Mouse (Mus musculus) forebrain, embryonic 10.5 days (tissue): ENCODE results near the gene Srpx2. TPM values are rescaled to one million over a fixed set of nuclear protein-coding genes. Genes with fewer than 3 reads are reported as not detected.

ENCODE experiments used
- DNase-seq: peaks from one replicate; pipeline ENCODE4 v3.0.0-alpha.2; 2017; ENCODE audit warnings: low spot score; ENCODE audit errors: extremely low spot score
- H3K27ac ChIP-seq: fragments of 300-500 bp; sonication (generic); 2 replicates; pipeline ENCODE4 v1.5.1; 2016; ENCODE audit warnings: mild to moderate bottlenecking
- H3K27me3 ChIP-seq: fragments of 300-500 bp; sonication (generic); 2 replicates; pipeline ENCODE4 v1.6.1; 2016; ENCODE audit warnings: mild to moderate bottlenecking; ENCODE audit not compliant: poor library complexity, severe bottlenecking
- H3K36me3 ChIP-seq: fragments of 300-500 bp; sonication (generic); replicated peaks from 2 replicates; pipeline ENCODE4 v1.6.1; 2016; ENCODE audit warnings: mild to moderate bottlenecking, moderate library complexity
- H3K4me1 ChIP-seq: fragments of 300-500 bp; sonication (generic); 2 replicates; pipeline ENCODE4 v1.6.1; 2016
- H3K4me3 ChIP-seq: fragments of 300-500 bp; sonication (generic); 2 replicates; pipeline ENCODE4 v1.5.1; 2016; ENCODE audit warnings: mild to moderate bottlenecking, moderate library complexity
- H3K9me3 ChIP-seq: fragments of 300-500 bp; sonication (generic); 2 replicates; pipeline ENCODE4 v1.6.1; 2016; ENCODE audit warnings: mild to moderate bottlenecking, moderate library complexity
- WGBS: fragments of 180-500 bp; shearing (Covaris S2); methylation state at CpG from one replicate; pipeline ENCODE4 v1.1.7; 2016; 5-methylcytosine and 5-hydroxymethylcytosine counted together
- polyA plus RNA-seq: library from polyadenylated mRNA; unstranded; fragments of >200 nt; fragmentation: Nextera tagmentation; extraction: Ambion mirVana; gene quantifications from 2 replicates; pipeline ENCODE4 v1.2.1, GENCODE M21; 2016

The Srpx2 gene
- 0.33 and 0.35 TPM in 2 replicates for polyA plus RNA-seq

GRCm38 (mm10) chrX:133908261-133908660 lies at the start of gene Srpx2:
Gene Srpx2, plus strand, starts transcription at chrX:133908426.
- Histone ChIP-seq H3K36me3 (no peaks in the 10 kb centered on the region), H3K27me3 (peaks cover 37% of the 10 kb centered on the region), H3K4me1 (peaks cover 8% of the 10 kb centered on the region; the same call in 1 of the 2 replicates), H3K9me3 (no peaks in the 10 kb centered on the region), H3K4me3 (no peak within 1 kb of the TSS), H3K27ac (no peak within 1 kb of the TSS)
- WGBS = 48% methylated on average over 3 of the region's 3 CpGs
- DNase-seq = no peak

GRCm38 (mm10) chrX:133869743-133870142 lies 38.5 kb upstream of the Srpx2 start:
- Histone ChIP-seq H3K27ac (no peak overlapping the region), H3K27me3 (0 out of 2 replicates have a peak, but pooled peaks cover 15% of the 10 kb centered on the region), H3K36me3 (no peaks in the 10 kb centered on the region), H3K4me1 (no peaks in the 10 kb centered on the region), H3K9me3 (no peaks in the 10 kb centered on the region), H3K4me3 (no peak overlapping the region)
- WGBS = 91% methylated on average over 6 of the region's 6 CpGs
- no peak for DNase-seq

- WGBS = 89% methylated on average over 3 of the region's 3 CpGs
- no peak overlapping the region for H3K4me3 ChIP-seq
- DNase-seq = no peak
Observed at GRCm38 (mm10) chrX:133887308-133887707, 20.9 kb upstream of the Srpx2 start.

GRCm38 (mm10) chrX:133888111-133888510 lies 20.1 kb upstream of the Srpx2 start:
- Histone ChIP-seq H3K27me3 (0 out of 2 replicates have a peak, but pooled peaks cover 6% of the 10 kb centered on the region), H3K9me3 (no peaks in the 10 kb centered on the region), H3K27ac (no peak overlapping the region), H3K4me3 (no peak overlapping the region), H3K36me3 (peaks cover 35% of the 10 kb centered on the region), H3K4me1 (no peaks in the 10 kb centered on the region)
- WGBS = 92% methylated on average over 5 of the region's 5 CpGs
- no peak for DNase-seq

More at GRCm38 (mm10) chrX:133887308-133887707, 20.9 kb upstream of the Srpx2 start:
- peaks cover 27% of the 10 kb centered on the region for H3K36me3 ChIP-seq
- no peaks in the 10 kb centered on the region for H3K9me3 ChIP-seq
- no peak overlapping the region for H3K27ac ChIP-seq
- no peaks in the 10 kb centered on the region for H3K4me1 ChIP-seq
- 0 out of 2 replicates have a peak, but pooled peaks cover 6% of the 10 kb centered on the region for H3K27me3 ChIP-seq

- Histone ChIP-seq H3K36me3 (peaks cover 30% of the 10 kb centered on the region), H3K9me3 (no peaks in the 10 kb centered on the region), H3K4me1 (no peaks in the 10 kb centered on the region), H3K4me3 (peak within 1 kb of the TSS; percentile 62), H3K27ac (peak within 1 kb of the TSS; percentile 91), H3K27me3 (peaks cover 15% of the 10 kb centered on the region)
- peak; percentile 79 for DNase-seq
- 24% methylated on average over 33 of the region's 33 CpGs for WGBS
Observed at GRCm38 (mm10) chrX:133898014-133898542, 10.1 kb upstream of the Srpx2 start, which contains the start of gene Tspan6. Gene Tspan6, minus strand, starts transcription at chrX:133898429.

- H3K27me3 ChIP-seq = peaks cover 70% of the 10 kb centered on the region
- no peaks in the 10 kb centered on the region for H3K36me3 ChIP-seq
- no peaks in the 10 kb centered on the region for H3K9me3 ChIP-seq
- peaks cover 8% of the 10 kb centered on the region; the same call in 1 of the 2 replicates for H3K4me1 ChIP-seq
- DNase-seq = no peak
- H3K27ac ChIP-seq = no peak overlapping the region
- WGBS = 35% methylated on average over 10 of the region's 10 CpGs
- no peak overlapping the region for H3K4me3 ChIP-seq
Observed at GRCm38 (mm10) chrX:133911397-133912103, 3.3 kb downstream of the Srpx2 start.

- H3K27me3 ChIP-seq = peaks cover 81% of the 10 kb centered on the region
Observed at GRCm38 (mm10) chrX:133913006-133913405, 4.8 kb downstream of the Srpx2 start.

GRCm38 (mm10) chrX:133914219-133914618 lies 6.0 kb downstream of the Srpx2 start:
- WGBS = 61% methylated on average over 7 of the region's 7 CpGs
- Histone ChIP-seq H3K27me3 (peaks cover 93% of the 10 kb centered on the region), H3K4me3 (no peak overlapping the region), H3K4me1 (peaks cover 8% of the 10 kb centered on the region; the same call in 1 of the 2 replicates), H3K27ac (no peak overlapping the region), H3K36me3 (no peaks in the 10 kb centered on the region), H3K9me3 (no peaks in the 10 kb centered on the region)
- DNase-seq = no peak

More at GRCm38 (mm10) chrX:133913006-133913405, 4.8 kb downstream of the Srpx2 start:
- no peak overlapping the region for H3K27ac ChIP-seq
- H3K36me3 ChIP-seq = no peaks in the 10 kb centered on the region
- WGBS = 87% methylated on average over 3 of the region's 3 CpGs
- no peak overlapping the region for H3K4me3 ChIP-seq
- no peaks in the 10 kb centered on the region for H3K9me3 ChIP-seq
- DNase-seq = no peak
- H3K4me1 ChIP-seq = peaks cover 8% of the 10 kb centered on the region; the same call in 1 of the 2 replicates

GRCm38 (mm10) chrX:133921187-133921586 lies 13.0 kb downstream of the Srpx2 start:
- H3K27me3 ChIP-seq = peaks cover 62% of the 10 kb centered on the region
- H3K9me3 ChIP-seq = no peaks in the 10 kb centered on the region
- H3K27ac ChIP-seq = no peak overlapping the region
- H3K4me3 ChIP-seq = no peak overlapping the region
- no peaks in the 10 kb centered on the region for H3K4me1 ChIP-seq
- H3K36me3 ChIP-seq = no peaks in the 10 kb centered on the region
- no peak for DNase-seq
- 83% methylated on average over 4 of the region's 4 CpGs for WGBS

- Histone ChIP-seq H3K4me1 (no peaks in the 10 kb centered on the region), H3K4me3 (no peak overlapping the region), H3K9me3 (no peaks in the 10 kb centered on the region), H3K27ac (no peak overlapping the region), H3K27me3 (peaks cover 58% of the 10 kb centered on the region), H3K36me3 (no peaks in the 10 kb centered on the region)
- no peak for DNase-seq
- 87% methylated on average over 5 of the region's 5 CpGs for WGBS
Observed at GRCm38 (mm10) chrX:133926760-133927159, 18.5 kb downstream of the Srpx2 start.

GRCm38 (mm10) chrX:133931302-133932013 lies 23.2 kb downstream of the Srpx2 start:
- no peaks in the 10 kb centered on the region for H3K9me3 ChIP-seq
- WGBS = 68% methylated on average over 12 of the region's 12 CpGs
- H3K27ac ChIP-seq = no peak overlapping the region
- H3K4me3 ChIP-seq = no peak overlapping the region
- no peaks in the 10 kb centered on the region for H3K36me3 ChIP-seq
- DNase-seq = no peak
- peaks cover 74% of the 10 kb centered on the region for H3K27me3 ChIP-seq
- no peaks in the 10 kb centered on the region for H3K4me1 ChIP-seq

- 91% methylated on average over 4 of the region's 4 CpGs for WGBS
- no peaks in the 10 kb centered on the region for H3K9me3 ChIP-seq
- no peak overlapping the region for H3K27ac ChIP-seq
- H3K4me1 ChIP-seq = no peaks in the 10 kb centered on the region
- DNase-seq = no peak
- H3K4me3 ChIP-seq = no peak overlapping the region
- peaks cover 78% of the 10 kb centered on the region for H3K27me3 ChIP-seq
- no peaks in the 10 kb centered on the region for H3K36me3 ChIP-seq
Observed at GRCm38 (mm10) chrX:133936605-133937225, 28.5 kb downstream of the Srpx2 start.
